Mouse (Mus musculus) forebrain, embryonic 13.5 days (tissue): ENCODE data around the gene Bicc1. TPM values are rescaled to one million over a fixed set of nuclear protein-coding genes. Genes with fewer than 3 reads are reported as not detected.

Experiments
- polyA plus RNA-seq: library from polyadenylated mRNA; unstranded; fragments of >200 nt; fragmentation: Nextera tagmentation; extraction: Ambion mirVana; gene quantifications from 2 replicates; pipeline ENCODE4 v1.2.1, GENCODE M21; 2015

Gene Bicc1
- polyA plus RNA-seq, 1 experiment from 2014 or later, result 2.2 TPM

Other genes with a start within 250 kb of the Bicc1 start
- 75.8 and 78.5 TPM in 2 replicates for gene Tfam, start 78.6 kb upstream of the Bicc1 start, polyA plus RNA-seq
- 142 and 155 TPM in 2 replicates for gene Ube2d1, start 125.6 kb upstream of the Bicc1 start, polyA plus RNA-seq
- 221 and 227 TPM in 2 replicates for gene Cisd1, start 185.3 kb upstream of the Bicc1 start, polyA plus RNA-seq
- 15.1 and 18.1 TPM in 2 replicates for gene Ipmk, start 188.1 kb upstream of the Bicc1 start, polyA plus RNA-seq